In genomic region chr13:15472712-15473111, GRCm38 (mm10) we compare ENCODE assay signal across 17 mouse cellular contexts. TPM values are rescaled to one million over a fixed set of nuclear protein-coding genes. Genes with fewer than 3 reads are reported as not detected.
DNase-seq lines count a peak whose midpoint lies in the region; ATAC-seq lines count a peak whose summit lies in the region.
"Had no signal": no experiment of that assay in that cellular context is flagged by ENCODE, and none has a peak within 500 bp of the region (broad histone marks: within the 10 kb centered on the region; RNA-seq: fewer than 3 reads in every experiment).

No protein-coding gene starts in this region.

- H3K27ac ChIP-seq in forebrain, embryonic 12.5 days = no peak overlapping the region
- H3K27ac ChIP-seq in forebrain, embryonic 10.5 days = no peak overlapping the region
- H3K27ac ChIP-seq: embryonic facial prominence, embryonic 10.5 days; hindbrain, embryonic 10.5 days; hindbrain, embryonic 14.5 days; intestine, embryonic 15.5 days had no signal

- DNase-seq in forebrain, embryonic 10.5 days (ENCODE audit: extremely low spot score, low spot score) = no peak
- DNase-seq in left cerebral cortex, postnatal 4 days = peak; percentile 9
- DNase-seq in left cerebral cortex, postnatal 10 days (ENCODE audit: extremely low spot score in 1 of 2, low spot score in 2 of 2) = no peak
- peak; percentile 25 for DNase-seq in NIH3T3 (ENCODE audit: low read depth)
- no peak for DNase-seq in urinary bladder, adult 2 months (ENCODE audit: low spot score)
- DNase-seq: adrenal gland, postnatal 10 days; B cell, adult 2 months; gastrocnemius, postnatal 10 days; kidney, adult 18-20 months had no signal

- H3K4me2 ChIP-seq in forebrain, embryonic 12.5 days = 0 out of 2 replicates have a peak overlapping the region, but pooled peaks have one; percentile 0
- H3K4me2 ChIP-seq: heart, embryonic 12.5 days; hindbrain, embryonic 14.5 days; intestine, embryonic 15.5 days had no signal

- no peaks in the 10 kb centered on the region for H3K27me3 ChIP-seq in forebrain, embryonic 12.5 days
- H3K27me3 ChIP-seq in forebrain, embryonic 10.5 days (ENCODE audit: poor library complexity, severe bottlenecking) = no peaks in the 10 kb centered on the region
- H3K27me3 ChIP-seq: heart, embryonic 12.5 days; intestine, embryonic 15.5 days had no signal

- intact Hi-C loops in left cerebral cortex, postnatal 4 days (cut with DNase I) = no loop called here
- intact Hi-C loops in left cerebral cortex, postnatal 10 days (cut with DNase I) = no loop called here

- no peak for ATAC-seq in forebrain, embryonic 12.5 days (ENCODE audit: low FRiP score)
- ATAC-seq: CD4-positive, CD25-positive, alpha-beta regulatory T cell, adult 4 months; intestine, embryonic 15.5 days had no signal

- H3K36me3 ChIP-seq in forebrain, embryonic 12.5 days (replicated peaks) = no peaks in the 10 kb centered on the region
- peaks cover 50% of the 10 kb centered on the region for H3K36me3 ChIP-seq in forebrain, embryonic 10.5 days (replicated peaks)
- H3K36me3 ChIP-seq: G1E; heart, embryonic 12.5 days; intestine, embryonic 15.5 days had no signal

- 55% methylated on average over 3 of the region's 3 CpGs for WGBS in forebrain, embryonic 12.5 days
- WGBS in forebrain, embryonic 10.5 days = 84% methylated on average over 3 of the region's 3 CpGs

- no peak overlapping the region for H3K4me3 ChIP-seq in forebrain, embryonic 12.5 days (replicated peaks)
- H3K4me3 ChIP-seq in forebrain, embryonic 10.5 days = no peak overlapping the region
- H3K4me3 ChIP-seq: embryonic facial prominence, embryonic 10.5 days; heart, embryonic 12.5 days; hindbrain, embryonic 10.5 days; intestine, embryonic 15.5 days had no signal

- peaks cover 63% of the 10 kb centered on the region for H3K4me1 ChIP-seq in forebrain, embryonic 12.5 days
- peaks cover 80% of the 10 kb centered on the region for H3K4me1 ChIP-seq in forebrain, embryonic 10.5 days

- H3K9ac ChIP-seq in forebrain, embryonic 12.5 days = no peak overlapping the region
- H3K9ac ChIP-seq: heart, embryonic 12.5 days; hindbrain, embryonic 14.5 days; intestine, embryonic 15.5 days had no signal

- no peaks in the 10 kb centered on the region for H3K9me3 ChIP-seq in forebrain, embryonic 12.5 days
- no peaks in the 10 kb centered on the region for H3K9me3 ChIP-seq in forebrain, embryonic 10.5 days
- H3K9me3 ChIP-seq: embryonic facial prominence, embryonic 10.5 days; G1E; heart, embryonic 12.5 days; hindbrain, embryonic 10.5 days; intestine, embryonic 15.5 days had no signal

RNA-seq across cellular contexts. Expression of gene Gli3, which starts 9.7 kb away (rescaled TPM):
- polyA plus RNA-seq in forebrain, embryonic 12.5 days (2016; fragmentation: Nextera tagmentation; extraction: Ambion mirVana) = 47.2 and 48.2 TPM in 2 replicates
- 60.3 and 62.2 TPM in 2 replicates for polyA plus RNA-seq in forebrain, embryonic 10.5 days (2016; fragmentation: Nextera tagmentation; extraction: Ambion mirVana)
- total RNA-seq in left cerebral cortex, postnatal 4 days (2021) = 1 to 10 TPM; 8.1 to 8.2 TPM
- total RNA-seq in left cerebral cortex, postnatal 10 days (2021) = 1 to 10 TPM; 7.7 to 8.7 TPM
- 5.1 and 8.1 TPM in 2 replicates for polyA plus RNA-seq in urinary bladder, adult 2 months (2012; rRNA removed)
- polyA plus RNA-seq: CD4-positive, CD25-positive, alpha-beta regulatory T cell, adult 4 months; G1E had no signal

Comparison
In these comparisons a context has a peak if more than half of its experiments do, and no peak if none do; other contexts are left out.
1. DNase-seq: peak in left cerebral cortex, postnatal 4 days (single experiment) and NIH3T3 (single experiment); none in forebrain, embryonic 10.5 days (single experiment), left cerebral cortex, postnatal 10 days (0 of 2) and urinary bladder, adult 2 months (single experiment).